Mouse (Mus musculus) stomach, embryonic 15.5 days (tissue): Measurements from ENCODE around the gene Wwox. TPM values are rescaled to one million over a fixed set of nuclear protein-coding genes. Genes with fewer than 3 reads are reported as not detected.

Experiments
- ATAC-seq: fragments of 200-750 bp; cut with Nextera tagmentation; 2 replicates; pipeline ENCODE4 v1.8.0; 2017; ENCODE audit warnings: low read depth, moderate number of reproducible peaks, moderate TSS enrichment; ENCODE audit not compliant: insufficient read depth, low FRiP score
- H3K27ac ChIP-seq: fragments of 300-500 bp; sonication (generic); 2 replicates; pipeline ENCODE4 v1.5.1; 2015; ENCODE audit warnings: mild to moderate bottlenecking, inconsistent platforms
- H3K27me3 ChIP-seq: fragments of 300-500 bp; sonication (generic); replicated peaks from 2 replicates; pipeline ENCODE4 v1.6.1; 2015; ENCODE audit warnings: inconsistent platforms
- H3K36me3 ChIP-seq: fragments of 300-500 bp; sonication (generic); 2 replicates; pipeline ENCODE4 v1.6.1; 2015; ENCODE audit warnings: inconsistent platforms
- H3K4me1 ChIP-seq: fragments of 300-500 bp; sonication (generic); 2 replicates; pipeline ENCODE4 v1.6.1; 2015; ENCODE audit warnings: inconsistent platforms
- H3K4me2 ChIP-seq: fragments of 300-500 bp; sonication (generic); 2 replicates; pipeline ENCODE4 v1.6.1; 2015; ENCODE audit warnings: mild to moderate bottlenecking, inconsistent platforms
- H3K4me3 ChIP-seq: fragments of 300-500 bp; sonication (generic); replicated peaks from 2 replicates; pipeline ENCODE4 v1.5.1; 2015; ENCODE audit warnings: inconsistent platforms
- H3K9ac ChIP-seq: fragments of 300-500 bp; sonication (generic); 2 replicates; pipeline ENCODE4 v1.6.1; 2015; ENCODE audit warnings: inconsistent platforms
- H3K9me3 ChIP-seq: fragments of 300-500 bp; sonication (generic); 2 replicates; pipeline ENCODE4 v1.6.1; 2016; ENCODE audit warnings: inconsistent platforms
- WGBS: fragments of 180-500 bp; shearing (Covaris S2); methylation state at CpG from one replicate; pipeline ENCODE4 v1.1.7; 2015; 5-methylcytosine and 5-hydroxymethylcytosine counted together
- polyA plus RNA-seq: library from polyadenylated mRNA; unstranded; fragments of >200 nt; fragmentation: Nextera tagmentation; extraction: Ambion mirVana; gene quantifications from 2 replicates; pipeline ENCODE4 v1.2.1, GENCODE M21; 2015

Gene Wwox
- polyA plus RNA-seq, 1 experiment from 2014 or later = 12.2 TPM

DNA sequence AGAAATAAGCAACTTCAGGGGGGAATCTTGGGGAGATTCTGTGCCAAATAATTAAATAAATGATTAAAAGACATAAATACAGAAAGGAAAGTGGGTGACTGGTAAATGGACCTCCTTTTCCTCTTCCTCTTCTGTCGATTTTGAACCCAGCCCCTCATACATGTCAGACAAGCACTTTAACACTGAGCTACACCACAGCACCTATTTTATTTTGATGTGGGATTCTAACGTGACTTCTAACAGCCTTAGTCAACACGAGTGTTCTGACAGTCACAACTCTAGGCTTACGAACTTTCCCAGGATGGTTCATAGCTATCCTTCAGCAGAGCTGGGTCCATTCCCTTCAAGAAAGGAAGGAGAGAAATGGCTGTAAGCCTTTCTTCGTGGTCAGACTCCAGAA lies 435.7 kb downstream of the Wwox start:
- ATAC-seq = no peak
- H3K4me1 ChIP-seq = peaks cover 13% of the 10 kb centered on the region
- no peaks in the 10 kb centered on the region for H3K27me3 ChIP-seq
- H3K36me3 ChIP-seq = no peaks in the 10 kb centered on the region
- 81% methylated on average over 5 of the region's 5 CpGs for WGBS
- no peaks in the 10 kb centered on the region for H3K9me3 ChIP-seq
- 0 out of 2 replicates have a peak overlapping the region, but pooled peaks have one; percentile 51 for H3K27ac ChIP-seq
- H3K4me3 ChIP-seq = no peak overlapping the region
- H3K9ac ChIP-seq = no peak overlapping the region
- no peak overlapping the region for H3K4me2 ChIP-seq

GRCm38 (mm10) chr8:114876161-114876611 lies 436.7 kb downstream of the Wwox start:
- H3K9ac ChIP-seq = no peak overlapping the region
- H3K9me3 ChIP-seq = no peaks in the 10 kb centered on the region
- peak overlapping the region; percentile 27; the same call in 1 of the 2 replicates for H3K4me2 ChIP-seq
- no peaks in the 10 kb centered on the region for H3K36me3 ChIP-seq
- no peak for ATAC-seq
- peak overlapping the region; percentile 51; the same call in 1 of the 2 replicates for H3K27ac ChIP-seq
- WGBS = 22% methylated on average over 11 of the region's 11 CpGs
- no peaks in the 10 kb centered on the region for H3K27me3 ChIP-seq
- H3K4me3 ChIP-seq = no peak overlapping the region
- H3K4me1 ChIP-seq = peaks cover 14% of the 10 kb centered on the region

- H3K9ac ChIP-seq = no peak overlapping the region
- H3K4me1 ChIP-seq = peaks cover 15% of the 10 kb centered on the region
- no peaks in the 10 kb centered on the region for H3K9me3 ChIP-seq
- no peaks in the 10 kb centered on the region for H3K36me3 ChIP-seq
- WGBS = 31% methylated on average over 9 of the region's 9 CpGs
- H3K27me3 ChIP-seq = no peaks in the 10 kb centered on the region
- no peak overlapping the region for H3K4me3 ChIP-seq
- no peak for ATAC-seq
- H3K4me2 ChIP-seq = peak overlapping the region; percentile 27; the same call in 1 of the 2 replicates
- peak overlapping the region; percentile 51 for H3K27ac ChIP-seq
Observed at GRCm38 (mm10) chr8:114876696-114877206, 437.3 kb downstream of the Wwox start.

GRCm38 (mm10) chr8:114877234-114877633 lies 437.8 kb downstream of the Wwox start:
- Histone ChIP-seq H3K4me2 (no peak overlapping the region), H3K36me3 (no peaks in the 10 kb centered on the region), H3K4me3 (no peak overlapping the region), H3K27ac (peak overlapping the region; percentile 51), H3K4me1 (peaks cover 15% of the 10 kb centered on the region), H3K9ac (no peak overlapping the region), H3K27me3 (no peaks in the 10 kb centered on the region), H3K9me3 (no peaks in the 10 kb centered on the region)
- no peak for ATAC-seq
- 77% methylated on average over 10 of the region's 10 CpGs for WGBS

DNA sequence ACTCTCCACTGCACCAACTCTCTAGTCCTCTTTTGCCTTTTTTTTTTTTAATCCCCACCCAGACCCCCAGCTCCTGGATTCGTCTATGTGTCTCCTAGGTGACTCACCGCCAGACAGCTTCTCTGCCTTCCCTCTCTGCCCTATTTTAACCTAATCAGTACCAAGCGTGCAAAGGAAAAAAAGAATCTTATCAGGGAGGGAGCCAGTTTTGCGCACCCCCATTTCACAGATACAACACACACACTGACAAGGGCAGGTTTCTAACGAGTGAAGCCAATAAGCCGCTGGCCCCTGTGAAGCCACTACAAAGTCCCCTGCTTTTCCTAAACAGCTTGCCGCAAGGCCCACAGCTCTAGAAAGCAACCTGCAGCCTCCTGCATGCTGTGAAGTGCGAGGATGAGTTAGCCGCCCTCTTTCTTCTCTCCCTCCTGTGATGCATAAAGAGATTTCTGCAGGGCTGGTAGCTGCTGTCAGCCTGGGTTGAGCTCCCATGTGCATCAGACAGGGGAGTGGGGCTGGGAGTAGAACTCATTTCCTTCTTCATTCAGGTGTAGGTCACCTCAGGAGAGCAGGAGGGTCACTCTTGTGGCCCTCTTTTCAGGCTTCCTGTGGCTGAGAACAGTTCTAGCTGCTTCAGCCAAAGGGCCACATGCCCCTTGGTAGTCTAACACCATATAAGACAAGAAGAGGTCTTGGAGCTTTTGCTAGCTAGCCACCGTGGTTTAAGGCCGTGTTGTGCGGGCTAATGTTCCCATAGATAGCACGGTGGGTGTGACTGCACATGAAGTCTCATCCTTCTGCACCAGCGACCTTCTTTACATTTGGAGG lies 439.2 kb downstream of the Wwox start:
- H3K4me2 ChIP-seq = no peak overlapping the region
- H3K9me3 ChIP-seq = no peaks in the 10 kb centered on the region
- no peaks in the 10 kb centered on the region for H3K36me3 ChIP-seq
- H3K4me3 ChIP-seq = no peak overlapping the region
- ATAC-seq = no peak
- 74% methylated on average over 14 of the region's 14 CpGs for WGBS
- no peaks in the 10 kb centered on the region for H3K27me3 ChIP-seq
- peaks cover 15% of the 10 kb centered on the region for H3K4me1 ChIP-seq
- no peak overlapping the region for H3K27ac ChIP-seq
- H3K9ac ChIP-seq = no peak overlapping the region

DNA sequence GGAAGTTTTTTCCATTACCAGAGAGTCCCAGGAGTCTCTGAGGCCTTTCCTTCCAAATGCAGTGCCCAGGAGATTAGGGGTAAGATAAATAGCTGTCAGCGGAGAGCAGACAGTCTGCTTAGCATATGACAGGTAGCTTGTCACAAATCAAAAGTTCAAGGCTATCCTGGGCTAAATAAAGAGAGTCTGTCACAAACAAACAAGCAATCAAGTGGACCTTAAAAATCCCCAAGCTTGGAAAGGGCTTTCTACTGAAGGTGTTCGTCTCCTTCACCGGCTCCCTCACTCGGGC lies 439.8 kb downstream of the Wwox start:
- H3K27ac ChIP-seq = no peak overlapping the region
- no peak overlapping the region for H3K4me2 ChIP-seq
- no peaks in the 10 kb centered on the region for H3K27me3 ChIP-seq
- peaks cover 15% of the 10 kb centered on the region for H3K4me1 ChIP-seq
- 77% methylated on average over 4 of the region's 4 CpGs for WGBS
- H3K9me3 ChIP-seq = no peaks in the 10 kb centered on the region
- H3K36me3 ChIP-seq = no peaks in the 10 kb centered on the region
- no peak overlapping the region for H3K4me3 ChIP-seq
- ATAC-seq = no peak
- no peak overlapping the region for H3K9ac ChIP-seq

GRCm38 (mm10) chr8:114879678-114880077 lies 440.2 kb downstream of the Wwox start:
- Histone ChIP-seq H3K9me3 (no peaks in the 10 kb centered on the region), H3K36me3 (no peaks in the 10 kb centered on the region), H3K27ac (no peak overlapping the region), H3K4me1 (peaks cover 15% of the 10 kb centered on the region), H3K4me3 (no peak overlapping the region), H3K27me3 (no peaks in the 10 kb centered on the region), H3K4me2 (no peak overlapping the region), H3K9ac (no peak overlapping the region)
- peak; percentile 83; the same call in 1 of the 2 replicates for ATAC-seq
- WGBS = 54% methylated on average over 2 of the region's 2 CpGs

GRCm38 (mm10) chr8:114880475-114881135 lies 441.1 kb downstream of the Wwox start:
- no peak overlapping the region for H3K4me3 ChIP-seq
- no peak overlapping the region for H3K27ac ChIP-seq
- no peaks in the 10 kb centered on the region for H3K9me3 ChIP-seq
- no peaks in the 10 kb centered on the region for H3K36me3 ChIP-seq
- no peaks in the 10 kb centered on the region for H3K27me3 ChIP-seq
- WGBS = 75% methylated on average over 8 of the region's 8 CpGs
- H3K4me2 ChIP-seq = no peak overlapping the region
- ATAC-seq = no peak
- H3K9ac ChIP-seq = no peak overlapping the region
- peaks cover 24% of the 10 kb centered on the region for H3K4me1 ChIP-seq

- Histone ChIP-seq H3K9ac (no peak overlapping the region), H3K27me3 (no peaks in the 10 kb centered on the region), H3K36me3 (no peaks in the 10 kb centered on the region), H3K9me3 (no peaks in the 10 kb centered on the region), H3K4me1 (peaks cover 16% of the 10 kb centered on the region), H3K4me3 (no peak overlapping the region), H3K27ac (no peak overlapping the region), H3K4me2 (no peak overlapping the region)
- ATAC-seq = no peak
- WGBS = 45% methylated on average over 5 of the region's 5 CpGs
Observed at GRCm38 (mm10) chr8:114881891-114882401, 442.5 kb downstream of the Wwox start.

GRCm38 (mm10) chr8:114882504-114882903 lies 443.0 kb downstream of the Wwox start:
- Histone ChIP-seq H3K4me2 (no peak overlapping the region), H3K27me3 (no peaks in the 10 kb centered on the region), H3K4me1 (peaks cover 11% of the 10 kb centered on the region; the same call in 1 of the 2 replicates), H3K9me3 (no peaks in the 10 kb centered on the region), H3K4me3 (no peak overlapping the region), H3K27ac (no peak overlapping the region), H3K9ac (no peak overlapping the region), H3K36me3 (no peaks in the 10 kb centered on the region)
- WGBS = 46% methylated on average over 4 of the region's 4 CpGs
- no peak for ATAC-seq

DNA sequence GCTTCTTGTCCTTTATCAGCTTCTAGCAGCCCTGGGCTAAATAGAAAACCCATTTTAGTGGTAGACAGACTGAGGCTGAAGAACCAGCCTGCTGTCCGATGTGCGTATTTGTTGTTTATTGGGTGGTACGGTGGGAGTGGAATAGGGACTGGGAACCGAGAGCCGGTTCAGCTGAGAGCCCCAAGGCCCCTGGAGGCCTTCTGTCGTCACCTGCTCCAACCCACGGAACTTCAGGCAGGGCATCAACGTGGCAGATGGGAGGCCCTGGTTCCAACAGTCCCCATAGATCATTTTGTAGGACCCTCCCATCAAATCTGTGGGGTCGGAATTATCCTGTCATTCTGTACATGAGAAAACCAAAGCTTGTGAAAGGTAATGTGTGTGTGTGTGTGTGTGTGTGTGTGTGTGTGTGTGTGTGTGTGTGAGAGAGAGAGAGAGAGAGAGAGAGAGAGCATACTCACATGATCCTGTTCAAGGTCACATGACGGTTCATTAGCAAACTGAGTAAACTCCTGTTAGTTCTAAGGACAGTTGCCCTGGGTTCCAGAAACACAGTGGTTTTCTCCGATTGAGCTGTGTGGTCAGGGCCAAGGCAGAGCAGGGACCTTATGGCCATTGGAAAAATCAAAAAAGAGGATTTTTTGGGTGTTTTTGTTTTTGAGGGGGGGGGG lies 443.6 kb downstream of the Wwox start:
- no peaks in the 10 kb centered on the region for H3K27me3 ChIP-seq
- ATAC-seq = no peak
- no peak overlapping the region for H3K27ac ChIP-seq
- no peak overlapping the region for H3K4me2 ChIP-seq
- peaks cover 11% of the 10 kb centered on the region; the same call in 1 of the 2 replicates for H3K4me1 ChIP-seq
- H3K9me3 ChIP-seq = no peaks in the 10 kb centered on the region
- no peak overlapping the region for H3K4me3 ChIP-seq
- 77% methylated on average over 11 of the region's 11 CpGs for WGBS
- H3K9ac ChIP-seq = no peak overlapping the region
- no peaks in the 10 kb centered on the region for H3K36me3 ChIP-seq
